Mouse (Mus musculus) lung, embryonic 15.5 days (tissue): Measurements from ENCODE around the gene Rapgefl1. TPM values are rescaled to one million over a fixed set of nuclear protein-coding genes. Genes with fewer than 3 reads are reported as not detected.

Source experiments
- ATAC-seq: fragments of 200-750 bp; cut with Nextera tagmentation; 2 replicates; pipeline ENCODE4 v1.8.0; 2017; ENCODE audit warnings: moderate number of reproducible peaks, borderline replicate concordance; ENCODE audit not compliant: low FRiP score, low TSS enrichment; ENCODE audit errors: extremely low read depth
- H3K27ac ChIP-seq: fragments of 300-500 bp; sonication (generic); 2 replicates; pipeline ENCODE4 v1.5.1; 2015; ENCODE audit warnings: moderate library complexity, mild to moderate bottlenecking, inconsistent platforms
- H3K27me3 ChIP-seq: fragments of 300-500 bp; sonication (generic); 2 replicates; pipeline ENCODE4 v1.6.1; 2015; ENCODE audit warnings: inconsistent platforms
- H3K36me3 ChIP-seq: fragments of 300-500 bp; sonication (generic); 2 replicates; pipeline ENCODE4 v1.6.1; 2015; ENCODE audit warnings: inconsistent platforms
- H3K4me1 ChIP-seq: fragments of 300-500 bp; sonication (generic); 2 replicates; pipeline ENCODE4 v1.6.1; 2015; ENCODE audit warnings: inconsistent platforms
- H3K4me2 ChIP-seq: fragments of 300-500 bp; sonication (generic); 2 replicates; pipeline ENCODE4 v1.6.1; 2015; ENCODE audit warnings: inconsistent platforms, mild to moderate bottlenecking, moderate library complexity
- H3K4me3 ChIP-seq: fragments of 300-500 bp; sonication (generic); 2 replicates; pipeline ENCODE4 v1.5.1; 2015; ENCODE audit warnings: mild to moderate bottlenecking, inconsistent platforms
- H3K9ac ChIP-seq: fragments of 300-500 bp; sonication (generic); 2 replicates; pipeline ENCODE4 v1.6.1; 2015; ENCODE audit warnings: inconsistent platforms
- H3K9me3 ChIP-seq: fragments of 300-500 bp; sonication (generic); 2 replicates; pipeline ENCODE4 v1.6.1; 2016; ENCODE audit warnings: inconsistent platforms
- WGBS: fragments of 180-500 bp; shearing (Covaris S2); methylation state at CpG from one replicate; pipeline ENCODE4 v1.1.7; 2015; 5-methylcytosine and 5-hydroxymethylcytosine counted together
- polyA plus RNA-seq: library from polyadenylated mRNA; unstranded; fragments of >200 nt; fragmentation: Nextera tagmentation; extraction: Ambion mirVana; gene quantifications from 2 replicates; pipeline ENCODE4 v1.2.1, GENCODE M21; 2015

Gene Rapgefl1
- 0.86 and 1.4 TPM in 2 replicates for polyA plus RNA-seq

DNA sequence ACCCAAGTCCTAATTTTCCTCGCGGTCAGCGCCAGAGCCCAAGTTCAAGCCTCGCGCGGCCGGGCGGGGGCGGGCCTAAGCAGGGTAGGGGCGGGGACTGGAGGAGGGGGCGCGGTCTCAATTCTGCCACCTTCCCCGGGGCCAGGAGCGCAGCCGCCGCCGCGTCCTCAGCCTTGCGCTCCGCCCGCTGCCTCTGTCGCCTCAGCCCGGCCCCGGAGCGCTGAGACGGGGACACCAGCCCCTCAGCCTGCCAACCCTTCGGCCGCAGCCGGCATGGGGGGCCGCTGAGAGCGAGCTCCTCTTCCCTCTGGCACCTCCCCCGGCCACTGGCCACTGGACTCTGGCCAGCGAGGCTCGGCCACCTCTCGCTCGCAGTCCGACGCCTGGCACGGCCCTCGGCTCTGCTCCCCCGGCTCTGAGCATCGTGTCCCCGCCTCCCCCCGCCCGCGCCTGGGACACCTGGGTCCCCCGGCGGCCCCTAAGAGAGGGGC, at the start of gene Rapgefl1:
Rapgefl1 (plus strand) TSS at position 135 of the 491 bp plus-strand sequence.
- peaks cover 28% of the 10 kb centered on the region for H3K36me3 ChIP-seq
- peak within 1 kb of the TSS; percentile 60 for H3K9ac ChIP-seq
- peak within 1 kb of the TSS; percentile 62 for H3K4me3 ChIP-seq
- peak within 1 kb of the TSS; percentile 100 for H3K4me2 ChIP-seq
- no peak within 1 kb of the TSS; the same call in 1 of the 2 replicates for H3K27ac ChIP-seq
- H3K4me1 ChIP-seq = peaks cover 18% of the 10 kb centered on the region
- no peaks in the 10 kb centered on the region for H3K9me3 ChIP-seq
- peaks cover 27% of the 10 kb centered on the region for H3K27me3 ChIP-seq
- ATAC-seq = peak; percentile 91
- under 1% methylated on average over 41 of the region's 48 CpGs for WGBS

GRCm38 (mm10) chr11:98787229-98787628, 49.4 kb upstream of the Rapgefl1 start:
- Histone ChIP-seq H3K4me2 (peak overlapping the region; percentile 54), H3K27ac (peak overlapping the region; percentile 97), H3K9me3 (no peaks in the 10 kb centered on the region), H3K27me3 (no peaks in the 10 kb centered on the region), H3K4me3 (no peak overlapping the region), H3K4me1 (peaks cover 68% of the 10 kb centered on the region), H3K9ac (no peak overlapping the region), H3K36me3 (no peaks in the 10 kb centered on the region)
- WGBS = 22% methylated on average over 7 of the region's 7 CpGs
- ATAC-seq = no peak

GRCm38 (mm10) chr11:98787691-98788090, 48.9 kb upstream of the Rapgefl1 start:
- H3K9ac ChIP-seq = no peak overlapping the region
- H3K4me2 ChIP-seq = no peak overlapping the region
- no peak for ATAC-seq
- H3K4me3 ChIP-seq = no peak overlapping the region
- H3K4me1 ChIP-seq = peaks cover 68% of the 10 kb centered on the region
- H3K27ac ChIP-seq = peak overlapping the region; percentile 97; the same call in 1 of the 2 replicates
- no peaks in the 10 kb centered on the region for H3K9me3 ChIP-seq
- H3K36me3 ChIP-seq = no peaks in the 10 kb centered on the region
- no peaks in the 10 kb centered on the region for H3K27me3 ChIP-seq
- WGBS = 96% methylated on average over 1 of the region's 1 CpGs

DNA sequence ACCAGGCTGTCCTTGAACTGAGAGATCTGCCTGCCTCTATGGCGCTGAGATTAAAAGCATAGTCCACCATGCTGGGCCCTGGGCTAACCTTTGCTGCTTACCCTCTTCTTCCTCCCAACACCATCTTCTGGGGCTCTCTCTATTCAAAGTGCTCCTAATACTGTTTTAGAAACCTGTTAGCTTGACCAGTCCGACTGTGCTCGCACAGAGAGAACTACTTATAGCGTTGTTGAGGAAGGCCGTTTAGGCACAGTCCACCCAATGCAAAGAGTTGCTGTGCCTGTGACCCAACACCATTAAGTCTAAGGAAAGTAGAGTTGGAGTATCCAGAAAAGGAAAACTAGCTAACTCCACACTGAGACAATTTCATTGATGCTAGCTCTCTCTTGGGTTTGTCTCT, 48.4 kb upstream of the Rapgefl1 start:
- Histone ChIP-seq H3K36me3 (no peaks in the 10 kb centered on the region), H3K4me1 (peaks cover 63% of the 10 kb centered on the region), H3K4me2 (peak overlapping the region; percentile 93; the same call in 1 of the 2 replicates), H3K9ac (no peak overlapping the region), H3K27ac (peak overlapping the region; percentile 86; the same call in 1 of the 2 replicates), H3K4me3 (no peak overlapping the region), H3K9me3 (no peaks in the 10 kb centered on the region), H3K27me3 (no peaks in the 10 kb centered on the region)
- ATAC-seq = no peak
- 83% methylated on average over 5 of the region's 5 CpGs for WGBS

DNA sequence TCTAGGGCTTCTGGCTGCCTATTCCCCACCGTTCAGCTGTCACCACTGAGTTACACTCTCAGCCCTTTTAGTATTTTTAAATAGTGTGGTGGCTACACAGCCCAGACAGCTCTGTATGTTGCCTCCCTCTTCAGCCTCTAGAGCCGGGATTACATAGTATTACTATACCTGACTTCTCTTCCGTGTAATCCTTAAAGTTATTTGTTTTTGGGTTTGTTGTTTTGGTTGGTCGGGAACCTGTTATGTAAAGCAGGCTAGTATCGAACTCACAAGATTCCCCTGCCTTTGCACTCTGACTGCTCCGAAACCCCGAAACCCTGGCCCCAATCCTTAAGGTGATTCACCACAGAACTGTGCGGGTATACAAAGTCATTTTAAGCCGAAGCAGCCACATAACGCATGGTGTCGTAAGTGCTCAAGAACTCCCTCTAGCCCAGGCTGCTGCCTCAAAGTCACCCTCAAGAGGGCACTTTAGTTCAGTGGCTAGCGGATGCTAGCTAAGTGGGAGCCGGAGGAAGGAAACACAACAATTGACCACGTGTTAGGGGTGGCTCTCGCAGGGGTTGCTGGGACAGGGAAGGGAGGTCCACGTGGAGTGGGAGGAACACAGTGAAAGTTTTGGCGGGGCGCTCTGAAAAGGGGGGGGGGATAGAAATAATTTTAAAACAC, 47.9 kb upstream of the Rapgefl1 start:
- H3K4me1 ChIP-seq = peaks cover 62% of the 10 kb centered on the region
- H3K36me3 ChIP-seq = no peaks in the 10 kb centered on the region
- no peaks in the 10 kb centered on the region for H3K27me3 ChIP-seq
- 9% methylated on average over 18 of the region's 18 CpGs for WGBS
- peak overlapping the region; percentile 65; the same call in 1 of the 2 replicates for H3K9ac ChIP-seq
- H3K9me3 ChIP-seq = no peaks in the 10 kb centered on the region
- peak overlapping the region; percentile 86 for H3K27ac ChIP-seq
- peak overlapping the region; percentile 93 for H3K4me2 ChIP-seq
- ATAC-seq = peak; percentile 77
- H3K4me3 ChIP-seq = peak overlapping the region; percentile 55

DNA sequence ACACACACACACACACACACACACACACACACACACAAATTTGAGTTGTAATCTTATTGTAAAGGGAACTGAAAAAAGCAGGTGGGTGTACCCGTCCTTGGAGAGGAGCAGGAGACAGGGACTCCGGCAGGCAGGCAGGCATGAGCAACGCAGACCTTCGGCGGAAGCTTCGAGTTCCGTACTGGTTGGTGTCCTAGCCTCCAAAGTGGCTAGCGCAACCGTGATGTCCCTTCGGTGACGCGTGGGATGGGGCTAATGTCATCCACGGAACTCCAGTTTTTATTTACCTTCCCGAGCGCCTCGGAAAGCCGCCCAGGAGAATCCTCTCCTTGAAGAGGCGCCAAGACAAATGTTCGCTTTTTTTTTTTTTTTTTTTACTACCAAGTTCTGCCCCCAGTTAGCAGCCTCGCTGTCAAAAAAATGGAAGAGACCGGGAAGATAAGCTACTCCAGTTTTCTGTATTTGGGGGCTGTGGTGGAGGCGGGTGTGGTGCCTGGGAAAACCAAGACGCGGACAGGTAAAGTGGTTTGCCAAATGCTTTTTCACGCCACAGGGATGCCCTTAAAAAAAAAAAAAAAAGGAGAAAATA, 47.3 kb upstream of the Rapgefl1 start:
- Histone ChIP-seq H3K9ac (peak overlapping the region; percentile 65), H3K9me3 (no peaks in the 10 kb centered on the region), H3K27ac (peak overlapping the region; percentile 86), H3K4me1 (peaks cover 62% of the 10 kb centered on the region), H3K4me3 (peak overlapping the region; percentile 55), H3K4me2 (peak overlapping the region; percentile 93), H3K36me3 (no peaks in the 10 kb centered on the region), H3K27me3 (no peaks in the 10 kb centered on the region)
- ATAC-seq = no peak
- WGBS = under 1% methylated on average over 25 of the region's 25 CpGs

GRCm38 (mm10) chr11:98789824-98790223, 46.8 kb upstream of the Rapgefl1 start:
- H3K9ac ChIP-seq = peak overlapping the region; percentile 65
- H3K9me3 ChIP-seq = no peaks in the 10 kb centered on the region
- H3K4me3 ChIP-seq = peak overlapping the region; percentile 55
- ATAC-seq = no peak
- peak overlapping the region; percentile 86; the same call in 1 of the 2 replicates for H3K27ac ChIP-seq
- H3K4me1 ChIP-seq = peaks cover 59% of the 10 kb centered on the region
- peak overlapping the region; percentile 93 for H3K4me2 ChIP-seq
- H3K27me3 ChIP-seq = no peaks in the 10 kb centered on the region
- H3K36me3 ChIP-seq = no peaks in the 10 kb centered on the region
- WGBS = 30% methylated on average over 5 of the region's 5 CpGs

- Histone ChIP-seq H3K27me3 (no peaks in the 10 kb centered on the region), H3K36me3 (no peaks in the 10 kb centered on the region), H3K9ac (no peak overlapping the region), H3K4me2 (no peak overlapping the region), H3K27ac (no peak overlapping the region), H3K4me1 (peaks cover 50% of the 10 kb centered on the region), H3K4me3 (no peak overlapping the region), H3K9me3 (no peaks in the 10 kb centered on the region)
- no peak for ATAC-seq
- 73% methylated on average over 5 of the region's 5 CpGs for WGBS
These were observed 45.9 kb upstream of the Rapgefl1 start for GRCm38 (mm10) chr11:98790631-98791205.

DNA sequence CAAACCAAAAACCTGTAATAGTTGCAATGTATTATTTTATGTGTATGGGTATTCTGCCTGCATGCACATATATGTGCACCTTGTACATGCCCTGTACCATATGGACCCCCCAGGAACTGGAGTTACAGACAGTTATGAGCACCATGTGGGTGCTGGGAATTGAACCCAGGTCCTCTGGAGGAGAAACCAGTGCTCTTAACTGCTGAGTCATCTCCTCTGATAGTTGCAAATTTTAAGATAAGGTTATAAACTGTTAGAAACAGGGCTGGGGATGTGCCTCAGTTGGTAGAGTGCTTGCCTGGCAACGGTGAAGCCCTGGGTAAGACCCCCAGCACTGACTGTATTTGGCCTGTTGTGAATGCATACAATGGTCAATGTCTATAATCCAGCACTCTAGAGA, 45.1 kb upstream of the Rapgefl1 start:
- Histone ChIP-seq H3K36me3 (no peaks in the 10 kb centered on the region), H3K4me2 (no peak overlapping the region), H3K4me1 (peaks cover 42% of the 10 kb centered on the region), H3K9ac (no peak overlapping the region), H3K27ac (no peak overlapping the region), H3K4me3 (no peak overlapping the region), H3K9me3 (no peaks in the 10 kb centered on the region), H3K27me3 (no peaks in the 10 kb centered on the region)
- no peak for ATAC-seq
- 73% methylated on average over 1 of the region's 1 CpGs for WGBS

DNA sequence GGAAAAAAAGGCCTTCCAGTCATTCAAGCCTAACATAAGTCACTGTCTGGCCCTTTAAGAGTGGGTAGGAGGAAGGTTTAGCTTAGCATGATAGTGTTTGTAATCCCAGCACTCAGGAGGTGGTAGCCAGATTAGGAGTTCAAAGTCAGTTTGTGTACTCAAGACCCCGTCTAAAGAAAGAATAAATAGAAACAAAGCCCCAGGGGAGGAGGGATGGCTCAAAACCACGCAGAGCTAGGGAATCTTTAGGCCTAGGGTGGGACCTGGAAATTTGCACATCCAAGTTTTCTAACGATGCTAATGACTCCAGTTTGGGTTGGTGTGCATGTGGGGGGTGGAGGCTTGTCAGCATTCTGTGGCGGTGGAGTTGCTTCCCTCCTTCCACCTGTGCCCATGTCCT, 44.5 kb upstream of the Rapgefl1 start:
- Histone ChIP-seq H3K4me2 (no peak overlapping the region), H3K4me3 (no peak overlapping the region), H3K27me3 (no peaks in the 10 kb centered on the region), H3K9ac (no peak overlapping the region), H3K4me1 (peaks cover 36% of the 10 kb centered on the region), H3K36me3 (no peaks in the 10 kb centered on the region), H3K27ac (no peak overlapping the region), H3K9me3 (no peaks in the 10 kb centered on the region)
- WGBS = 13% methylated on average over 4 of the region's 4 CpGs
- no peak for ATAC-seq

DNA sequence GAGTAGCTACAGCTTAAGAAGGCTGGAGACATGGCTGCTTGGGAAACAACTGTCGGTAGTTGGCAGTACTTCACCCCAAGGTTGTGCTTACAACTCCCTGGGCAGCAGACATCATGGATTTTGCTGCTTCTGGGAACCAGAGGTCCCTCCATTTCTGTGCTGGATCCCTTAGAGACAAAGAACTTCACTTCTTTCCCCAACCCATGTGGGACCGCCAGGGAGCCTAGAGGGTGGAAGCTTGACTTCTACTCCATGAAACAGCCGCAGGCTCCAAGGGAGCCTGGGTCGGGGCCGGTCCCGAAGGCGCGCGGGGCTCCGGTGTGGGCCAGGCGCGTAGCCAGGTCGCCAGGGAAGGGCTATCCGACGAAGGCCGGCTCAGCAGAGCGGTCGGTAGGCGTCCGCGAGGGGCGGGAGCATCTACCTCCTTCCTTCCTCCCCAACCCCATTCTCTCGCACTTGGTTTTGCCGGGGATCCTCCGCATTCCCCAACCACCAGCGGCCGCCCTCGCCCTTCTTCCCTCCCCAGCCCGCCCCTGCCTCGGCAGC, 42.0 kb upstream of the Rapgefl1 start:
- H3K4me2 ChIP-seq = peak overlapping the region; percentile 84
- H3K27ac ChIP-seq = peak overlapping the region; percentile 100
- peak overlapping the region; percentile 81 for H3K4me3 ChIP-seq
- WGBS = under 1% methylated on average over 26 of the region's 30 CpGs
- no peaks in the 10 kb centered on the region for H3K27me3 ChIP-seq
- no peaks in the 10 kb centered on the region for H3K9me3 ChIP-seq
- H3K9ac ChIP-seq = peak overlapping the region; percentile 97
- H3K4me1 ChIP-seq = peaks cover 40% of the 10 kb centered on the region
- peaks cover 10% of the 10 kb centered on the region for H3K36me3 ChIP-seq
- peak; percentile 74 for ATAC-seq
